Mouse (Mus musculus) limb, embryonic 15.5 days (tissue): ENCODE measurements around the gene Ttn. TPM values are rescaled to one million over a fixed set of nuclear protein-coding genes. Genes with fewer than 3 reads are reported as not detected.

Source experiments
- ATAC-seq: fragments of 200-750 bp; cut with Nextera tagmentation; 2 replicates; pipeline ENCODE4 v1.8.0; 2017; ENCODE audit warnings: low read depth, moderate TSS enrichment; ENCODE audit not compliant: insufficient number of reproducible peaks, low FRiP score, low TSS enrichment
- H3K27ac ChIP-seq: fragments of 300-500 bp; sonication (generic); 2 replicates; pipeline ENCODE4 v1.5.1; 2015; ENCODE audit warnings: moderate library complexity, mild to moderate bottlenecking, inconsistent platforms
- H3K27me3 ChIP-seq: fragments of 300-500 bp; sonication (generic); 2 replicates; pipeline ENCODE4 v1.6.1; 2015; ENCODE audit warnings: inconsistent platforms
- H3K36me3 ChIP-seq: fragments of 300-500 bp; sonication (generic); 2 replicates; pipeline ENCODE4 v1.6.1; 2015; ENCODE audit warnings: inconsistent platforms
- H3K4me1 ChIP-seq: fragments of 300-500 bp; sonication (generic); 2 replicates; pipeline ENCODE4 v1.6.1; 2015; ENCODE audit warnings: inconsistent platforms
- H3K4me2 ChIP-seq: fragments of 300-500 bp; sonication (generic); 2 replicates; pipeline ENCODE4 v1.6.1; 2015; ENCODE audit warnings: mild to moderate bottlenecking, inconsistent platforms
- H3K4me3 ChIP-seq: fragments of 300-500 bp; sonication (generic); 2 replicates; pipeline ENCODE4 v1.5.1; 2015; ENCODE audit warnings: mild to moderate bottlenecking, inconsistent platforms
- H3K9ac ChIP-seq: fragments of 300-500 bp; sonication (generic); 2 replicates; pipeline ENCODE4 v1.6.1; 2015; ENCODE audit warnings: inconsistent platforms
- H3K9me3 ChIP-seq: fragments of 300-500 bp; sonication (generic); 2 replicates; pipeline ENCODE4 v1.6.1; 2016; ENCODE audit warnings: inconsistent platforms
- WGBS: fragments of 180-500 bp; shearing (Covaris S2); methylation state at CpG from one replicate; pipeline ENCODE4 v1.1.7; 2015; 5-methylcytosine and 5-hydroxymethylcytosine counted together
- polyA plus RNA-seq: library from polyadenylated mRNA; unstranded; fragments of >200 nt; fragmentation: Nextera tagmentation; extraction: Ambion mirVana; gene quantifications from 2 replicates; pipeline ENCODE4 v1.2.1, GENCODE M21; 2015

Ttn gene
- polyA plus RNA-seq, 1 experiment from 2014 or later = 102 TPM

- Histone ChIP-seq H3K9ac (no peak overlapping the region), H3K4me2 (no peak overlapping the region), H3K27ac (no peak overlapping the region), H3K4me3 (no peak overlapping the region), H3K9me3 (no peaks in the 10 kb centered on the region), H3K4me1 (no peaks in the 10 kb centered on the region), H3K36me3 (no peaks in the 10 kb centered on the region), H3K27me3 (no peaks in the 10 kb centered on the region)
- ATAC-seq = no peak
- 84% methylated on average over 20 of the region's 20 CpGs for WGBS
These were observed 168.1 kb downstream of the Ttn start for GRCm38 (mm10) chr2:76814048-76814817.

GRCm38 (mm10) chr2:76811160-76811559, 171.2 kb downstream of the Ttn start:
- H3K4me1 ChIP-seq = no peaks in the 10 kb centered on the region
- H3K27ac ChIP-seq = no peak overlapping the region
- no peaks in the 10 kb centered on the region for H3K9me3 ChIP-seq
- H3K36me3 ChIP-seq = no peaks in the 10 kb centered on the region
- H3K4me3 ChIP-seq = no peak overlapping the region
- WGBS = 96% methylated on average over 17 of the region's 17 CpGs
- no peaks in the 10 kb centered on the region for H3K27me3 ChIP-seq
- no peak overlapping the region for H3K9ac ChIP-seq
- H3K4me2 ChIP-seq = no peak overlapping the region
- no peak for ATAC-seq

- Histone ChIP-seq H3K27ac (no peak overlapping the region), H3K9me3 (no peaks in the 10 kb centered on the region), H3K4me3 (no peak overlapping the region), H3K4me2 (no peak overlapping the region), H3K36me3 (no peaks in the 10 kb centered on the region), H3K27me3 (no peaks in the 10 kb centered on the region), H3K9ac (no peak overlapping the region), H3K4me1 (no peaks in the 10 kb centered on the region)
- no peak for ATAC-seq
- WGBS = 85% methylated on average over 10 of the region's 10 CpGs
These were observed 174.0 kb downstream of the Ttn start for GRCm38 (mm10) chr2:76808334-76808733.

- Histone ChIP-seq H3K27ac (no peak overlapping the region), H3K4me1 (no peaks in the 10 kb centered on the region), H3K9me3 (no peaks in the 10 kb centered on the region), H3K9ac (no peak overlapping the region), H3K4me3 (no peak overlapping the region), H3K36me3 (no peaks in the 10 kb centered on the region), H3K27me3 (no peaks in the 10 kb centered on the region), H3K4me2 (no peak overlapping the region)
- 80% methylated on average over 7 of the region's 7 CpGs for WGBS
- no peak; the same call in 1 of the 2 replicates for ATAC-seq
These were observed 175.1 kb downstream of the Ttn start for GRCm38 (mm10) chr2:76807284-76807683.

- no peak for ATAC-seq
- Histone ChIP-seq H3K9ac (no peak overlapping the region), H3K9me3 (no peaks in the 10 kb centered on the region), H3K27me3 (no peaks in the 10 kb centered on the region), H3K4me1 (no peaks in the 10 kb centered on the region), H3K4me2 (no peak overlapping the region), H3K4me3 (no peak overlapping the region), H3K27ac (no peak overlapping the region), H3K36me3 (no peaks in the 10 kb centered on the region)
- WGBS = 51% methylated on average over 9 of the region's 9 CpGs
These were observed 175.5 kb downstream of the Ttn start for GRCm38 (mm10) chr2:76806861-76807260.

- H3K4me2 ChIP-seq = no peak overlapping the region
- H3K4me3 ChIP-seq = no peak overlapping the region
- H3K9ac ChIP-seq = no peak overlapping the region
- no peaks in the 10 kb centered on the region for H3K4me1 ChIP-seq
- H3K9me3 ChIP-seq = no peaks in the 10 kb centered on the region
- H3K27ac ChIP-seq = no peak overlapping the region
- 45% methylated on average over 4 of the region's 4 CpGs for WGBS
- ATAC-seq = no peak
- H3K27me3 ChIP-seq = no peaks in the 10 kb centered on the region
- H3K36me3 ChIP-seq = no peaks in the 10 kb centered on the region
These were observed 176.0 kb downstream of the Ttn start for GRCm38 (mm10) chr2:76806376-76806775.

- Histone ChIP-seq H3K36me3 (no peaks in the 10 kb centered on the region), H3K27me3 (no peaks in the 10 kb centered on the region), H3K4me1 (no peaks in the 10 kb centered on the region), H3K9ac (no peak overlapping the region), H3K9me3 (no peaks in the 10 kb centered on the region), H3K4me2 (no peak overlapping the region), H3K27ac (no peak overlapping the region), H3K4me3 (no peak overlapping the region)
- 73% methylated on average over 5 of the region's 5 CpGs for WGBS
- ATAC-seq = no peak
These were observed 177.0 kb downstream of the Ttn start for GRCm38 (mm10) chr2:76805191-76805892.

GRCm38 (mm10) chr2:76784171-76784570, 198.2 kb downstream of the Ttn start:
- WGBS = 96% methylated on average over 12 of the region's 12 CpGs
- Histone ChIP-seq H3K27me3 (no peaks in the 10 kb centered on the region), H3K9ac (no peak overlapping the region), H3K36me3 (no peaks in the 10 kb centered on the region), H3K4me3 (no peak overlapping the region), H3K4me2 (no peak overlapping the region), H3K27ac (no peak overlapping the region), H3K4me1 (no peaks in the 10 kb centered on the region), H3K9me3 (no peaks in the 10 kb centered on the region)
- ATAC-seq = no peak

- H3K4me3 ChIP-seq = no peak overlapping the region
- ATAC-seq = no peak
- H3K27ac ChIP-seq = no peak overlapping the region
- H3K36me3 ChIP-seq = no peaks in the 10 kb centered on the region
- H3K4me1 ChIP-seq = no peaks in the 10 kb centered on the region
- H3K9me3 ChIP-seq = no peaks in the 10 kb centered on the region
- no peak overlapping the region for H3K9ac ChIP-seq
- no peak overlapping the region for H3K4me2 ChIP-seq
- no peaks in the 10 kb centered on the region for H3K27me3 ChIP-seq
- 82% methylated on average over 13 of the region's 13 CpGs for whole genome bisulfite sequencing
These were observed 201.6 kb downstream of the Ttn start for GRCm38 (mm10) chr2:76780792-76781191.

- Histone ChIP-seq H3K9ac (no peak overlapping the region), H3K9me3 (no peaks in the 10 kb centered on the region), H3K4me1 (no peaks in the 10 kb centered on the region), H3K4me3 (no peak overlapping the region), H3K36me3 (no peaks in the 10 kb centered on the region), H3K27ac (no peak overlapping the region), H3K27me3 (no peaks in the 10 kb centered on the region), H3K4me2 (no peak overlapping the region)
- no peak for ATAC-seq
- WGBS = 90% methylated on average over 10 of the region's 10 CpGs
These were observed 212.5 kb downstream of the Ttn start for GRCm38 (mm10) chr2:76769831-76770230.

- ATAC-seq = no peak
- no peaks in the 10 kb centered on the region for H3K36me3 ChIP-seq
- WGBS = 95% methylated on average over 12 of the region's 12 CpGs
- H3K9ac ChIP-seq = no peak overlapping the region
- no peaks in the 10 kb centered on the region for H3K27me3 ChIP-seq
- H3K4me2 ChIP-seq = no peak overlapping the region
- no peaks in the 10 kb centered on the region for H3K4me1 ChIP-seq
- no peak overlapping the region for H3K27ac ChIP-seq
- H3K9me3 ChIP-seq = no peaks in the 10 kb centered on the region
- no peak overlapping the region for H3K4me3 ChIP-seq
These were observed 215.1 kb downstream of the Ttn start for GRCm38 (mm10) chr2:76767231-76767630.

- H3K4me1 ChIP-seq = no peaks in the 10 kb centered on the region
- H3K36me3 ChIP-seq = no peaks in the 10 kb centered on the region
- H3K9me3 ChIP-seq = no peaks in the 10 kb centered on the region
- no peak overlapping the region for H3K4me3 ChIP-seq
- WGBS = 89% methylated on average over 13 of the region's 13 CpGs
- no peak overlapping the region for H3K4me2 ChIP-seq
- H3K27ac ChIP-seq = no peak overlapping the region
- no peaks in the 10 kb centered on the region for H3K27me3 ChIP-seq
- ATAC-seq = no peak
- H3K9ac ChIP-seq = no peak overlapping the region
These were observed 217.8 kb downstream of the Ttn start for GRCm38 (mm10) chr2:76764526-76764925.
